Mouse (Mus musculus) erythroid progenitor cell, adult 5-6 weeks (primary cell): ENCODE data around the gene Afg1l. TPM values are rescaled to one million over a fixed set of nuclear protein-coding genes. Genes with fewer than 3 reads are reported as not detected.

Experiments
- ATAC-seq: replicated peaks from 2 replicates; pipeline ENCODE4 v1.8.0; 2016; ENCODE audit warnings: moderate number of reproducible peaks, mild to moderate bottlenecking, moderate TSS enrichment, inconsistent platforms; ENCODE audit not compliant: poor library complexity, low FRiP score, severe bottlenecking
- total RNA-seq, 2 experiments: library from RNA; stranded (forward) in 1 of 2; stranded (reverse) in 1 of 2; fragments of 150-400 nt in 1 of 2; fragments of 186-747, 209-891 nt in 1 of 2; gene quantifications; 2 replicates each; pipeline versions ENCODE4 v1.2.3 to v1.2.4; 2015 to 2017; ENCODE audit warnings: low replicate concordance in 2 of 2

Gene Afg1l
- total RNA-seq (2015; ENCODE audit: low replicate concordance) = 0.84 TPM in 1 of 2 replicates, not detected in the other
- total RNA-seq (2017; ENCODE audit: low replicate concordance) = 0.77 and 1.7 TPM in 2 replicates

DNA sequence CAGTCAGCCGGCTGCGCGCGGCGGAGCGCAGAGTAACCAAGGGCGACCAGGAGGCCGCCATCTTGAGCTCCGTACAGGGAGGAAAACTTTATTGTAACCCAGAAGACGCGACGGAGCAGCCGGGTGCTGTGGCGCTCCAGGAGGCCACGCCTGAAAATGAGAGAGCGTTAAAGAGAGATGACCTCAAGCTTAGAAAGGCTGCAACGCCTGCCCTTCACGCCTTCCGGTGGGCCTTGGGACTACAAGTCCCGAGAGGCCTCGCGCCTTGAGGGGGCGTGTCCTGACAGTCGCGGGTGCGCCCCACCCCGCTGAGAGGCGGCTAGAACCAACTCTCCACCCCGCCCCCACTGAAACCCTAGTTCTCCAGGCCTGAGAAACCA, at the start of gene Afg1l:
Afg1l (minus strand) TSS at position 225 of the 380 bp plus-strand sequence.
- peak; percentile 98 for ATAC-seq

DNA sequence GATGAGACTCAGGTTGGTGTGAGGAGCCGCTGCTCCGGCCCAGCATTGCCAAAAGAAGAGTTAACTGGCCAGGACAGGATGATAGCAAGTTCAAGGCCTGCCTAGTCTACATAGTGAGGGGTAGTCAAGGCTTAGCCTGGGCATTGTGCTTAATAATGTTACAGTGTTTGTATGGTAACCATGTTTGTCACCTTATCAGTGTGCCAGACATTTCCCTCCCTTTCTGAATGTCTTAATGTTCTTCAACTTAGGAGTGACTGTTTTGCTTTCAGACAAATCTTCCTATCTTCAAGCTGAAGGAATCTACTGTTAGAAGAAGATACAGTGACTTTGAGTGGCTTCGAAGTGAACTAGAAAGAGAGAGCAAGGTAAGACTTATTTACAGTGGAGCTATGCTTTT, 47.3 kb upstream of the Afg1l start:
- peak; percentile 74 for ATAC-seq

DNA sequence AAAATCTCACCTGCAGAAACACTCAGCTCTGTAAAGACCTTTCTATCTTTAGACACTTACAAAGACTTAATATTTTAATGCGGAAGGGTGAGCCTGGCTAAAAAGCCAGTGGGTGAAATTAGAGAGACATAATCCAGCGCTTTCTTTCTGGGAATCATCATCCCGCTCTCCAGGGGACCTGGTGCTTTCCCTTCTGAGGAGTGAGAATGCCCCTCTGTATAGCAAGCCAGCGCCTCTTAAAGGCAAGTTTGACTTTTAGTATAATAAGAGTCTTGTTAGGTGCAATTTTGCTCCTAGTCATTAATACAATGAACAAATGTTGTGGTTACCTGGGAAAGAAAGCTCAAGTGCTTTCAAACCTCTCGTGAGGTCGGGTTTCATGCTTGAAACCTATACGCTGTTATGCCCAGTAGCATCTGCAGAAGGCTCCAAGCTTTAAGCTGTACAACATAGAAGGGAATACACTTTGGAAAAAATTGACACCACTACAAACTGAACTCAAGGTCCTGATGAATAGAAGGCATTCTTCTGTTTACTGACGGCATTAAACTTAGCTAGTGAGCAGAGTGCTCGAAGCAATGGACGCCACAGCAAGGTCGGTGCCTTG, 45.3 kb upstream of the Afg1l start:
- no peak for ATAC-seq

DNA sequence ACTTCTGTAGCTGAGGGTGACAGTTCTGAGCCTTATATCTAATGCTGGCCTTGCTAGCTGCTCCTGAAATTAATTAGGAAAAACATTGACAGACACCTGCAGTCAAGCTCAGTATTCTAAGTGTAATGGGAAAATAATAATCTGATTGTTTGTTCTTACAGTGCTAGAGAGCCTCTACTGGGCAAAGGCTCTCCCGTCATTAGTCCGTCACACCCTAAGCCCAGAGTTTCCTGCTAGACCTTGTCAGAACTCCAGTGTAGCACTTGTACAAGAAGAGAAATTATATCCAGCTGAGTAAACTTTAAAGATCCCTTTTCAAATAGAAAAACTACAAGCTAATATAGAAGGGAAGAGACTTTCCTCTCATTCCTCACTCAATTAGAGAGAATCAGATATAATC, 44.5 kb upstream of the Afg1l start:
- ATAC-seq = no peak

DNA sequence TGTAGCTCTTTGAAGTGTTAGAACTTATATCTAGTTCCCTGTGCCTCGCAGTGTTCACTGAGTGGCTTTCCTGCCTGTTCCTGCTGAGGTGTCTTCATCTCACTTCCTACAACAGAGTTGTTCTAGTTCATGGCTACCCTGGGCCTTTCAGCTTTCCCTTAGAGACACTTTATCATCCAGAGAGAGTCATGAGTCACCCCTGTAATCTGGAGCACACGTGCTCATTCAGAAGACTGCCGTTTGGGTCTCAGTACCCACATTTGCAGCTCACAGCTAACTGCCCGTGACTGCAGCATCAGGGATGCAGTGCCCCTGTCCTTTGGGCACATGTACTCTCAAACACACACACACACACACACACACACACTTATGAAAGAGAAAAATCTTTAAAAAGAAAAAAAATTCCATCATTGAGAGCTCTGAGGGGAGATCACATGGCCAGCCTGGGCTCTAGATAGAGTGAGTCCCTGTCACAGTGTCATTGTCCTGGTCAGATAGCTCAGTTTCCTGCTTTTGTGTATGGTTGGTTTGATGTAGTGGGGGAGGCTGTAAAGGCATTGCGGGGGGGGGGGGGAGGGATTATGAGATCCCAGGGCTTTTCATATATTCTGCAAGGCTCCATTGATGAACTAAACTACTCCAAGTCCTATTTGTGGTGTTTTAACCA, 43.1 kb upstream of the Afg1l start:
- ATAC-seq = no peak; the same call in 1 of the 2 replicates

DNA sequence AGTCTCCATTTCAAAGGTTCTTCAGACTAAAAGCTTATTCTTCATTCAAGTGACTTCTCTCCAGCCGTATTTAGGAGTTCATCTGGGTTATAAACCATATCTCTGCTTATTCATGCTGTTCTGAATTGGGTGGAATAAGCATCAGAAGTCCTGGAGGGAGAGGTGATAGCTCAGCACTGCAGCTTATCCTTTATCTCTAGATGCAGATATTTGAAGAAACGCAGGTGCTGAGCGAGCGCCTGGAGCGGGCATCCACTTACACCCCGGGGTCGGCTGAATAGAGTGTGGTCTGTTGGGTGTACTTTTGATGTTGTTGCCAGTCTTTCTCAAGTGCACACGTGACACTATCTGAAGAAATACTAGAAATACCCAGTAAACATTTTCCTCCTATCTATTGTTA, 40.0 kb upstream of the Afg1l start:
- peak; percentile 78 for ATAC-seq

DNA sequence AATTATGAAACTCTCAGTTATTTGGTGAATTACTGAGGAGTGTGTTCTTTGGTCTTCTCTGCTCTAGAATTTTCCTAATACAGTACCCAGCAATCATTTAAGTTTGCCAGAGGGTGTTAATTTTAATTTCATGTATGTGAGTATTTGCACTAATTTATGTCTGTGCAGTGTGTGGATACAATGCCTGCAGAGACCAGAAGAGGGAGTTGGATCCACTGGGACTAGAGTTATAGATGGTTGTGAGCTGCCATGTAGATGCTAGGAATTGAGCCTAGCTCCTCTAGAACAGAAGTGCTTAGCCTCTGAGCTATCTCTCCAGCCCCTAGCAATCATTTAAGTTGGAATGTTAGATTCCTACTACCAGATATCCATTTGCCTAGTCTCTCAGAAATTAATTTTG, 35.8 kb upstream of the Afg1l start:
- ATAC-seq = no peak

DNA sequence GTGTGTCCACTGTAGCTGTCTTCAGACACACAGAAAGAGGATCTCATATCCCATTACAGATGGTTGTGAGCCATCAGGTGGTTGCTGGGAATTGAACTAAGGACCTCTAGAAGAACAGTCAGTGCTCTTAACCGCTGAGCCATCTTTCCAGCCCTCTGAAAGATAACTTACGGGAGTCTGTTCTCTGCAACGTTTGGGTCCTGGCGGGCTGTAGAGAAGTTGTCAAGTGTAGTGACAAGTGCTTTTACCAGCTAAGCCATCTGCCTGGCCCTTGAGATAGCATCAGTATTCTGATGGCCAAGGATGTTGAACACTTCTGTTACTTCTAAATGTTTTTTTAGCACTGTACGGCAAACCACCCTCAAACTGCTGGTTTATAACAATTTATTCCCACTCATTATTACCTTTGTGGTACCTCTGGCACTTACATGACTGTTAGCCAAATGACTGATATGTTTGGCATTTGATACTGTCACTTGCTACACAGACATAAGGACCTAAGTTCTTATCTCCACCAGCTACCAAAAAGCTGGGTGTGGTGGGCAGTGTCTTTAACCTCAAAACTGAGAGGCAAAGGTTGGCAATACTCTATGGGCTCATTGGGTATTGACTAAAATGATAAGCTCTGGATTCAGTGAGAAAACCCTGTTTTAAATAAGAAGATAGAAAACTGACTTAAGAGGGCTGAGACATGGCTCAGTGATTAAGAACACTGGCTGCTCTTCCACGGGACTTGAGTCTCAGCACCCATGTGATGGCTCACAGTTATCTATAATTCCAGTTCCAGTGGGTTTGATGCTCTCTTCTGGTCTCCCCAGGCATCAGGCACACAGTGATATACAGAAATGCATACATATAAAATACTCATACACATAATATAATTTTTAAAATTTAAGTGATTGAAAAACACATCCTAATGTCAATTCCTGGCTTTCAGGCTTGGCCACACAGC, 33.1 kb upstream of the Afg1l start:
- peak; percentile 84 for ATAC-seq

DNA sequence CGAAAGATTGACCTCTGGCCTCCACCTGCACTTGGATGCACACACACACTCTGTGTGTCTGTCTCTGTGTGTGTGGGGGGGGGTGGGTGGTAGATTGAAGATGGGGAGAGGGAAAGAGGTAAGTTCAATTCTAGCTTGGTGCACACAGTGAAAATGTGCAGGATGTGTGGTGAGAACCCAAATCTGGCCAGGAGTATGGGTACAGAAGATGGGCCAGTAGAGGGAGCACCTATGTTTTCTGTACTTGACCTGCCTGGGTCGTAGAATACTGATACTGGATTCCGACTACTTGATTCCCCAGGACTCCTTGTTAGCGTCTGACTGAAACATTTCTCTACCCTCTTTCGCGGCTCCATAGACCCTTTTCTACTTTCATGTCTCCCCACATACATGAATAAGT, 31.8 kb upstream of the Afg1l start:
- peak; percentile 62 for ATAC-seq

DNA sequence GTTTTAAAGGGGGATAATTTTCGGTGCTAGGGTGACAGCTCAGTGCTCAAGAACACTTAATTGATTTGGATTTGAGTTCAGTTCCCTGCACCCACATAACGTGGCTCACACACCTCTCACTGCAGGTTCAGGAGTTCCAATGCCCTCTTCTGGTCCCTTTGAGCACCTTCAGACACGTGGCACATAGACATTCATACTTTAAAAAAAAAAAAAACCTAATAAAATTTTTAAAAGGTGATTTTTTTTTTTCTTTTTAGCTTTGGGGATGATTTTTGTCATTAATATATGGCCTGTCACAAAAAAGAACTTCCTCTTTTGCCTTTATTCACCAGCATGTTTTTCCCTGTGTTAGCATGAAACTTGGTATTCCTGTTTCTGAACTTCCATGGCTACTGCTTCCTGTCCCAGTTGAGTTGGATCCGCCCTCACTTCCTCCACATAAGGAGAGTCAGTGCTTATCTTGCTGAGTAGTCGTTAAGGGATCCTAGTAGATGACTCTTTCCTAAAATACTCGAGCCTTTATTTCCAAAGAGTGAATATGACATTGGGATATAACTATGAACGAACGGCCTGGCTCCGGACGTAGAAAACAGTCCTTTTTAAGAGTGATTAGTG, 25.8 kb upstream of the Afg1l start:
- 0 out of 2 replicates have a peak, but pooled peaks have one; percentile 30 for ATAC-seq

DNA sequence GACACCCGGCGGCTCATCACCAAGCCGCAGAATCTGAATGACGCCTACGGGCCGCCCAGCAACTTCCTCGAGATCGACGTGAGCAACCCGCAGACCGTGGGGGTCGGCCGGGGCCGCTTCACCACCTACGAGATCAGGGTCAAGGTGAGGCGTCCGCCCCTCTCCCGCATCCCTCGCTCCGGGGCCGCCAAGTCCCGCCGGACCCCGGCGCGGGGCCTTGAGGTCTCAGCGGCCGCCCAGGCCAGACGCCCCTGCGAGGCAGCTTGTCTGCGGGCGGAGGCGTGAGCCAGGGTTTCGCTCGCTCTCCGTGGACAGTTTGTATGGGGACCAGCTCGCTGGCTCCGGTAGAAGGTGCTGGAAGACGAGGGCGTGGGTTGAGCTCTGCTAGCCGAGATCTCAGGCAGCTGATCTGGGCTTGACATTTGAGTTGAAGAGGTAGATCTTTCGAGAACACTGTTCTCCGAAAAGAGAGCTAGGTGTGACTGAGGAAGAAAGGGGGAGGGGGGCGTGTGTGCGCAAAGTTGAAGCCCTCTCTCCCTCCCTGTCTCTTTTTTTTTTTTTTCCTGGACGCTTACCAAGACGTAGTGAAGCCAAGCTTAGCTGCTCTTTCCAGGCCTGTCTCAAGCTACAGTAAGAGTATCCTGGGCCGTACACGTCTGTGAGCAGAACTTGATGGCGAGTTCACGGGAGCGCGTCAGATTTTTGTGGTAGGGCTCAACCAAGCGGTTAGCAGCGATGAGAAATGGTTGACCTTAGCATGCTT, 24.2 kb upstream of the Afg1l start:
- peak; percentile 62 for ATAC-seq

DNA sequence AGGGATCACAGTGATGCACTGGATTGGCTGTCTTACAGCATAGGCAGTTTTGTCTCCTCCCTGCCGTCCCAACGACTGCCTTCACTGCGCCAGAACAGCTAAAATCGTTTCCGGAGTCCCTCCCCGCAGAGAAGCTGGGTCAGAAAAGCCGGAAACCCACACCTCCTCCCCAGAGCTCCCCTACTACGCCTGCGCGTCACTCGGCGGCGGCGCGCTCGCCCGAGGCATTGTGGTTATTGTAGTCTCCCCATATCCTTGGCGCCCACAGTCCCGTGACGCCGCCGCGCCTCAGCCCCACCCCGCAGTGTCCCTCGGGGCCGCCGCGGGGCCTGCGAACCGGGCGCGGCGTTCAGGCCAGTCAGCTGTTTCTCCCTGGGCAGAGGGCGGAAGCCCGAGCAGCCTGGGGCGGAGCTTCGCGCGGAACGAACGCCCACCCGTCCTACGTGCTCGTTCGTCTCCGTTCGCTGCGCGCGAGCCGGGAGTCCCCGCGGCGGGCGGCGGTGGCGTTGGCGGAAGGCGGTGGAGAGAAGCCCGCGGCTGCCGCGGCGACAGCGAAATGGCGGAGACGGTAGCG, 23.5 kb upstream of the Afg1l start, which contains the start of gene Snx3:
Snx3 (plus strand) TSS at position 256 of the 574 bp plus-strand sequence.
- ATAC-seq = peak; percentile 91

DNA sequence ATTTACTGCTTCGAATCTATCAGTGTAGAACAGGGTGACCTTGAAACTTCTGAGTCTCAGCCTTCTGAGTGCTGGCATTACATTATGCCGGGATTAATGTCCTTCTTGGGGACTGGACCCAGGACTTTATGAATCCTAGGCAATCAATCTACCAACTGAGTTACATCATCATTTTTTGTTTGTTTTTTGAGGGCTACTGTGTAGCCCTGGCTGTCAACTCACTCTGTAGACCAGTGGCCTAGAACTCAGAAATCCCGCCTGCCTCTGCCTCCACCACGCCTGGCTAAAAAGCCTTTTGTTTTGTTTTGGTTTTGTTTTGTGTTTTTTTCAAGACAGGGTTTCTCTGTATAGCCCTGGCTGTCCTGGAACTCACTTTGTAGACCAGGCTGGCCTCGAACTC, 22.8 kb upstream of the Afg1l start:
- no peak for ATAC-seq

DNA sequence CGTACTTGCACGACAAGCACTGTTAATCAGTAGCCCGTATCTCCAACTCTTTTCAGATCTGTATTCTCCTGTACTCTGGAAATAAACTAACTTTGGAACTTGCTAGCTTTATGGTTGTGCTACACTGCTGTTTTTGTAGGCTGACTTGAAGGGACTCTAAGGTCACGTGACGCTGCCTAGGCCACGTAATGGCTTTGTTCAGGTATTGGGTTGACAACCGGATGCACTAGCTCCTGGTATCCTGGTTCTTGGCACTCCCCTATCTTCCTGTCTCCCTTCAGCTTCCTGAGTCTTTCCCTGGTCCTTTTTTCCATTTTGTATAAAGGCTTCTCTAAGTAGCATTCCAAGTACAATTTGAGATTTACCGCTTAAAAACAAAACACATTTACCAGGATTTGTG, 22.2 kb upstream of the Afg1l start:
- no peak for ATAC-seq

DNA sequence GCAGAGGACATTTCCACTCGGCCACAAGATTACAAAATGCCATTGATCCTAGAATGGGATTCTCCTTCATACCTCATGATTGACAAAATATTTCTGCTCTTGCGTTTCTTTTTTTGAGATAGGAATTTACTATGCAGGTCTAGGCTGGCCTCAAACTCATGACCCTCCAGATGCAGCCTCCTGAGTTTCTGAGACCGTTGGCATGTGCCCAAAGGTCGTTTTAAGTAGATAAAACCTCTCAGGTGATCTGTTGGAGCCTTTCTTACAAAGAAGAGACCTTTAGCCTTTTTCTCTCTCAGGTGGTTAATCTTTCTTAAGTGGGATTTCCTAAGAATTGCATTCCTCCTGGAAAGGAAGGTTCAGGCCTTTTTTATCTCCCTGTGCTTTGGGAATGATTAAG, 14.6 kb upstream of the Afg1l start:
- no peak for ATAC-seq

DNA sequence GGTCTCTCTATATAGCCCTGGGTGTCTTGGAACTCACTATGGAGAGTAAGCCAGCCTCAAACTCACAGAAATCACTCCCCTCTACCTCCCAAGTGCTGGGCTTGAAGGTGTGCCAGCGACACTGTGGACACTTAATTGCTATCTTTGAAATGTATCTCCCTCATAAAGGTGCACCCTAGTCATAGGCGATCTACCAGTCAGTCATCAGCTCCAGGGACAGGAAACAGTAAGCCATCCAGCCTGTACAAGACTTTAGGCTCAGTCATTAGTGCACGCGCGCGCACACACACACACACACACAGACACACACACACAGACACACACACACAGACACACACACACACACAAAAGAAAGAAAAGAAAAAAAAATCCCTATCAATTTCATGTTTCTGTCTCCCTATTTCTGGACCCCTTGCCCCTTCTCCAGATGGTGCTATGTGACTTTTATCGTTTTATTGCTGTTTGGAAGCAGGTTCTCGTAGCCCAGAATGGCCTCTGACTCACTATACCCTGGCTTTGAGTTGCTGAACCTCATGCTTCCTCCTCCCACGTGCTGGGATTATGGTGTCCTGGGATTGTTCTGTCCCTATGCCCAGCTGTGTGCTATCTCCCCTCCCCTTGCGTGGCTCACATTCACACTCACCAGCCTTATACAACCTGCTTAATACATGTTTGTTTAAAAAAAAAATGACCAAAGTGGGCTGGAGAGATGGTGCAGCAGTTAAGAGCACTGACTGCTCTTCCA, 13.8 kb upstream of the Afg1l start:
- ATAC-seq = no peak

DNA sequence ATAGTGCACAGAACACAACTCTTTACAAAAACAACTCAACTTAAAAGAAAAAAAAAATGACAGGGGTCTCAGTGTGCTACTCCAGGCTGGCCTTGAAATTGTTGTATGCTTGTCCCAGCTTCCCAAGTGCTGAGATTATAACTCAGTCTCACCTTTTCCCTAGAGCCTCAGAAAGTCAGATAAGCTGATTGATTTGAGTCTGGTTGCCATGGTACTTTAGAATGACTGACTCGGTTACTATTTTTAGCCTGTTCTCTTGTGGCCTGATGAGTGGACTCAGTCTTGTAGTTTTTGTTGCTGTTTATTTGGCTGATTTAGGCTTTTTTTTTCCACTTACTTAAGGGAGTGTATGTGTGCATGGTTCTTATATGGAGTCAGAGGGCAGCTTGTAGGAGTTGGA, 12.8 kb upstream of the Afg1l start:
- ATAC-seq = no peak

DNA sequence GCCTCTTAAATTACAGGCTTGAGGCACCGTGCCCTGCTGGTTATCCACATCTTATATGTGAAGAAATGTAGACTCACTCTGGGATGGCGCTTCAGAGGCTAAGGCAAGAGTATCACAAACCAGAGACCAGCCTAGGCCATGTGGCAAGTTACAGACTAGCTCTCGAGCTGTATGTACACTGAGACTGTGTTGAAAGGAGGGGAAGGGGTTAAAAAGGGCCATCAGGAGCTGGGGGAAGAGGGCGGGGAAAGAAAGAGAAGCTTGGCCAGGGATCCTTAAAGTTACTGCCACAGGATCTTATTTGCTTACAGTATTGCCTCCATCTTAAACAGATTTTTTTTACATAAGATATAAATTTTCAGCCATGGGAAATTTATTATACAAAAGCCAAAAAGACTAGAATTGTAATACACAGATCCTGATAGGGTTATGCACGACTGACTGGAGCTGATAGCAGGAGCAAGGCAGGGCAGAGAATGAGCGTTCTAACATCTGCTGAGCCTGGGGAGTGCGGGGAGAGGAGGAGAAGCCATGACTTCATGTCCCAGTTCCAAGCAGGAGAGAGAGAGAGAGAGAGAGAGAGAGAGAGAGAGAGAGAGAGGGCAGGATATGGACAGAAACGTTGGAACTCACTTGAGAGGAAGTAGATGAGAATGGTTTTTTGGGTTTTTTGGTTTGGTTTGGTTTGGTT, 10.4 kb upstream of the Afg1l start:
- no peak for ATAC-seq
